Mouse (Mus musculus): ENCODE measurements around the gene Top2a.
A peak's percentile ranks its signal among the peaks of the same experiment; 100 is the strongest.

The Top2a gene

DNA sequence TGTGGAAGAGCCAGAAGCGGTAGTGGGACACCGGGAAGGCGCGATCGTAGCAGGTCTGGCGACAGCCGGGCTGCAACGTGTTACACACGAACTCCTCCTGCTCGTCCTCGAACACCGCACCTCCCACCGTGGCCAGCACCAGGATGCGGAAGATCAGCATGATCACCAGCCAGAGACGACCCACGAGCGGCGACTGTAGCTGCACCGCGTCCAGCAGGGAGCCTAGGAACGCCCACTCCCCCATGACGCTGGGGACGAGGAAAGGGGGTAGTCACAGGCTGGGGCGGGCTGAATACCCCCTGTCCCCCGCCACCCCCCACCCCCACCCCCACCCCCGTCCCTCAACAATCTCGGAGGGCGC is 41.2 kb downstream of the Top2a start, which contains the start of gene Gjd3:
Gene Gjd3, minus strand, starts transcription at position 244 of the 361 bp plus-strand sequence.
- no peak for DNase-seq (ENCODE audit: low spot score)

DNA sequence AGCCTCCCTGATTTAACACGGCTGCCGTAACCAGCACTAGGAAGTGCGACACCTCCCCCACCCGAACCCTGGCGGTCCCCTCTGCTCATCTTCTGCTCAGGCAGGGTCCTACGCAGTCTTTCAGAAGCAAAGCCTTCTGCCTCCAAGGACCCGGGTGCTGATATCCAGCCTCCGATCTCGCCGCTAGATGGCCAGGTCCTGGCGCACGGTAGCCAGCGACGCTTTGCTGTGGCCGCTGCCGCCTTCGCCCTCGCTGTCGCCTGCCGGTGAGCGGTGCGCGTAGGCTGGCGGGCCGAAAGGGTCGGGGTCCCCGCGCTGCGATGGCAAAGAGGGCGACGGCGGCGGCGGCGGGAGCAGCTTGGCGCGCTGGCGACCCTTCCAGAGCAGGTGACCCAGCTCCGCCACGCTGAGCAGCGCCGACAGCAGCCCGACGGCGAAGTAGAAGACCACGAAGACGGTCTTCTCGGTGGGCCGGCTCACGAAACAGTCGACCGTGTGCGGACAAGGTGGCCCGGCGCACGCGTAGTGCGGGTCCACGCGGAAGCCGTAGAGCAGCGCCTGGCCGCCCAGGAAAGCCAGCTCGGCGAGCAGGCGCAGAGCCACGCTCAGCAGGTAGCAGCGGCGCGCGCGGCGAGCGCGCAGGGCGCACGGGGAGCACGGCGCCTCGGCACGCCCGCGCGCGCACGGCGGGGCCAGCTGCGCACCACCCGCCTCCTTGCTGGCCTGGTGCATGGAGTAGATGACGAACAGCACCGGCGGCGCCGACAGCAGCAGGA is 41.8 kb downstream of the Top2a start:
- DNase-seq (ENCODE audit: low spot score) = no peak

DNA sequence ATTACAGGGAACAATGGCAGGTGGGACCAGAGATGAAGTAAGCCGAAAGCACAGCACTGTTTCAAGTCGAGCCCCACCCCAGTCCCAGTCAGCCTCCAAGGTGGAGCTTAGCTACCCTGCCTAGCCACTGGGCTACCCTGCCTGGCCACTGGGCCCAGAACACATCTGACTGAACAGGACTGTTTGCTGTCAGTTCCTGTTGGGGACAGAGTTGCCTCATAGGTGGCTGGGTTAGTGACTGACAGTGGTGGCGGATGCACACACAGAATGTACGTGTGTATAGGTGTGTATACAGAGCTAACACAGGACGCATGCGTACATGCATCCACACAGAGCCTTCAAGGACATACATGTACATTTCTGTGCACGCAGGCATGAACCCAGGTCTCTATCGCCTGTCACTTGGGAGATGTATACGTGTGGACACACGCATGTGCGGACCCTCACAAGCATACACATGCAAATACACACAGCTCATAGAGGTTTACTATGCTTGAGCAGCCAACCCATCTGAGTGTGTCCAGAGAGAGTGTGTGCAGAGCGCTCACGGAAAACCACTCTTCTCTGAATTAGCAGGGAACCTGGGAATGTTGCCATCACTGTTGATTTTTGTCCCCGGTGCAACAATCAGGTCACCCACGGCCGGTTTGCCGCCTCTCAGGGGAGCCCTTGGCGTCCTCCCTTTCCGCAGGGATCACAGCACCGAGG is 42.5 kb downstream of the Top2a start:
- DNase-seq (ENCODE audit: low spot score) = no peak

DNA sequence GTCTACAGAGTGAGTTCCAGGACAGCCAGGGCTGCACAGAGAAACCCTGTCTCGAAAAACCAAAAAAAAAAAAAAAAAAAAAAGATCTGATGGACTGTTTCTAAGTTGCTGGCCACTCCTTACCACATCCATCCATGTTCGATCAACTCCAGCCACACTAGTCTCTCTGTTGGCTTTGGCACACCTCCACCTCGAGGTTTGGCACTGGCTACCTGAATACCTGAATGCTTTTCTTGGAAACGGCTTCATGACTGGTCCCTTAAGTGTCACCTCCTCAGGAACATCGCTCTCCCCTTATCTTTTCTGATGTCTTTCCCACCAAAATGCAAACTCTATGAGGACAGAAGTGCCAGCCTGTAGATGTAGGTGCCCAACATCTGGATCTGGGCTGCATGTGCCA is 44.6 kb downstream of the Top2a start:
- no peak for DNase-seq (ENCODE audit: low spot score)

DNA sequence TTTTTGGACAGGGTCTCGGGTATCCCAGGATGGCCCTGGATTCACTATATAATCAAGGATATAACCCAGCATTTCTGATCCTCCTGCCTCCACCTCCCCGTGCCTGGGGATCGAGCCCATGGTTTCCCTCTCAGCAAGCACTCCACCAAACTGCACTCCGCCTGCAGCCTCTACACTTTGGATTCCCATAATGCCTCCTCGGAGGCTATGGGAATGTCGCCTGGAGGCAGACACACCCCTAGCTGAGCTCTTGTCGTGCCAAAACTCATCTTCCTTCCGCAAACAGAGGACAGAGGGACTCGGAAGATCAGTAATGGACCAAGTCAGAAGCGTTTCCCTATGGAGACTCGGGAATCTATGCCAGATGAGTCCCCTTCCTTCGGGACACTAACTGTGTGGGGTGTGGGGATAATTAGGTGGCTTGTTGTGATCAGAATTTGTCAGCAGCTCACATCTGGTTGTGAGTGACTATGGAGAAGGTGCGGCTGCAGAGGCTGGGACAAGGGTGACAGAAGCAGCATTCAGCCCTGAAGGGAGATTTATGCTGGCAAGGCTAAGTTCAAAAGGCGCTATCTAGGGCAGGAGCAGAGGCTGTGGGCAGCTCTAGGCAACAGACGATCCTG is 45.4 kb downstream of the Top2a start:
- DNase-seq (ENCODE audit: low spot score) = no peak

DNA sequence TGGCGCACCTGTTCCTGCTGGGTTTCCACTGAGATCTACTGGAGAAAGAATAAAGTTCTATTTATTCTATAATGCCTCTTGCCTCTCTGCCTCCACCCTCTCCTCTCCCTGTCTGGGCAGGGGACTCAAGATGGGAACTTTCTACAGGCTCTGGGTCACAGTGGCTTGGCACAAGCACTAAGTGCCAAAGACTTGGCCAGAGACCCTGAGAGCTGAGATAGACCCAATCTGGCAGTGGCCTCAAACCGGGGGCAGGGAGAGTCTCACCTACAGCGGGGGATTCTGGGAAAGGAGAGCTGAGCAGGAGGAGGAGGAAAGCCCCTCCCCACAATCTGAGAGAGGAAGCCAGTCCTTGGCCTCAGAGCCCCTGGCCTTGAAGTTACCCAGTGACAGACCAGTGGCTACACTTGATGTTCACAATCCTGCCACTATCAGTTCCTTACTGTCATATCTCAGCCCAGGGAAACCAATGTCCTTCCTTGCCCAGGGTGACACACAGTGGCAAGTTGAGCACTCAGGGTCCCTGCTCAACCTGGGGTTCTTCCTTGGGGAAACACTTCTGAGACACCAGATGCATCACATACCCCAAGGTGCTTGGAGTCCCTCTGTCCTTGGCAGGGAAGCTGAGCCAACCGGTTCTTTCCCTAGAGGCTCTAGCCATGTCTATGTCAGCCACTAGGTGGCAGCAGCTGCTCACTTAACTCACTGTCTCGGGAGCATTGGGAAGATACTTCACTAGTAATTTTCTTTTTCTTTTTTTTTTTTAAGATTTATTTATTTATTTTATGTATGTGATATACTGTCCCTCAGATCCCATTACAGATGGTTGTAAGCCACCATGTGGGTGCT is 48.9 kb downstream of the Top2a start:
- DNase-seq (ENCODE audit: low spot score) = no peak

DNA sequence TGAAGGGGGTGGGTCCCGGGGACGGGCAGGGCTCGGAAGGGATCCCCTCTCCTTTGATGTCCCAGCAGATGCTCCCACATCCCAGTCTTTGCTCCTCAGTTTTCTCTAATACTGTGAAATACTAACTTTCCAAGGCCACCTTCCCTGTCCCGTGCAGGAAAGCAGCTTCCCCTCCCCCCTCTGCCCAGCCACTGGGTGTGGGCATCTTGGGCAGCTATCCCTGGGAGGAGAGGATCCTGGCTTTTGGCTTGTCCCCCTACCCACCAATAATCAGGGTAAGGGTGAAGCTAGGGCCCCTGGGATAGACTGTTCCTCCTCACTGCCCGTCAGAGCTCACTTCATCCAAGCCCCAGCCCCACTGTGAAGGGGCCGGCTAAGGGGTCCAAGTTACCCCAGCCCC is 49.8 kb downstream of the Top2a start:
- no peak for DNase-seq (ENCODE audit: low spot score)

DNA sequence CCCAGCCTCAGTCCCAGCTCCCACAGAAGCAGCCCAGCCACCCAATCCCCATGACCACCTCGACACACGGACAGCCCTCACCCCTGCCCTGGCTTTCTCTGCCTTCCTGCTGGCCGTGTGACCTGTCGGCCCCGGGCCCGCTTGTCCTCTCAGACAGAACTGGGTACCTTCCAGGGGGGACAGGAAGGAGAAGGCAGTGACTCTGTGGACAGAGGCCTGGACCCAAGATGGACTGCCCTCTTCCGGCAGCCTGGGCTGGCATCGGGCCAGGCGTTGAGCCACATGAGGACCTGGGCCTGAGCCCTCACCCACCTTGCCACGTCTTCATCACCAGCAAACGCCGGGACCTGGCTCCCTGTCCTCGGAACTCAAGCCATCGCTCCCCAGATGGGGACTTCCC is 50.4 kb downstream of the Top2a start:
- no peak for DNase-seq (ENCODE audit: low spot score)

DNA sequence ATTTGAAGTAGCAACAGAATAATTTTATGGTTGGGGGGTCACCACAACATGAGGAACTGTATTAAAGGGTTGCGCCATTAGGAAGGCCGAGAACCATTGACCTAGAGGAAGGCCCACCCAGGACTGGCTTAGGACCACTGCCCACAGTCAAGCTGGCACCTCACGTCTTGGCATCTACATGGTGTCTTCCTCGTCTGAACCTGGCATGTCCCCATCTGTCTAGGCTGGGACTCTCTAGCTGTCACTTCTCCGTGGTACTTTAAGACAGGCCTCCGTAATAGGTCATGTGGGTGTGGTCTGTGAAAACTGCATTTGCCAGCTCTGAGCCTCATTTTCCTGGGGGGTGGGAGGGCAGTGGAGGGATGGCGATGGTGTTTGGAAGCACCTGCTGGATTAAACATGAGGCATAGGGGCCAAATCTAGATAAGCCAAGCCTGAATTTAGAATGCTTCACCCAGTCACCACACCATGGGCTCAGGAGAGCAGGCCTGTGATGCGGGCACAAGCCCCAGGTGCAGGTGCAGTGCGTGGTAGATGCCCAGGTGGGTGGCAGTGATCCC is 51.1 kb downstream of the Top2a start:
- DNase-seq (ENCODE audit: low spot score) = no peak

DNA sequence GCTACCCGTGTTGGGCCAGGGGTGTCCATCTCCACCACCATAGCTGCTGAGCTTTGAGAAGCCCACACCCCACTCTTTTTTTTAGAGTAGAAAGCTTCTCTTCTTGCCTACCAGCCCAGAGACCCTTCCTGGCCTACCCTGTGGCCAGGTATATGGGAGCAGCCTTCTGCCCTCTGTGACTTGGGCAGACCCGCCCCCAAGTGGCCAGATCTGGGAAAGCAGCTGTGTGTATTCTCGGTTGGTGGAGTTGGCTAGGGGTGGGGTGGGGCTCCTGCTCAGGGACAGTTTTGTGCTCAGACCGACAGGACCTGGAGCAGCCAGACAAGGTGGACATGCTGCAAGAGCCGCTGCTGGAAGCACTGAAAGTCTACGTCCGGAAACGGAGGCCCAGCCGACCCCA is 51.8 kb downstream of the Top2a start:
- no peak for DNase-seq (ENCODE audit: low spot score)

DNA sequence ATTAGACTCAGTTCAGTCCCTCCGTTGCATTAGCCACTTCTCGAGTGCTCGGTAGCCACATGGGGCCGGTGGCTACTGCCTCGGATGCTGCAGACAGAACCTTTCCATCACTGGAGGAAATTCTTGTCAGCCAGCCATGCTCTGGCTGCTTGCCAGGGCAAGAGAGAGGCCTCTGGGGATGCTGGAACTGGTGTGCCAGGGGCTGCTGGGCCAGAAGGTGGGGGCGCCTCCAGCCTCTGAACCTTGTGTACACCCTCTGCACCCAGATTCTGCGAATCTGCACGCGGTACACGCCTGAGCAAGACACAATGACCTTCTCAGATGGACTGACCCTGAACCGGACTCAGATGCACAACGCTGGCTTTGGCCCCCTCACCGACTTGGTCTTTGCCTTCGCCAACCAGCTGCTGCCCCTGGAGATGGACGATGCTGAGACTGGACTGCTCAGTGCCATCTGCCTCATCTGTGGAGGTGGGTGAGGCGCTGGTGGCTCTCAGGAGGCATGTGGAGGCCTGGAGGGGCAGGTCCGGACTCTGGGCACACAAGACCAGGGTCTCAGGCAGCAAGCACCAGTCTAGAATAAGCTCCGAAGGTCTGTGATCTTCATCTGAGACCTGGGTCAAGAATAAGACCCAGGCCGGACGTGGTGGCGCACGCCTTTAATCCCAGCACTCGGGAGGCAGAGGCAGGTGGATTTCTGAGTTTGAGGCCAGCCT is 52.5 kb downstream of the Top2a start:
- DNase-seq (ENCODE audit: low spot score) = no peak

DNA sequence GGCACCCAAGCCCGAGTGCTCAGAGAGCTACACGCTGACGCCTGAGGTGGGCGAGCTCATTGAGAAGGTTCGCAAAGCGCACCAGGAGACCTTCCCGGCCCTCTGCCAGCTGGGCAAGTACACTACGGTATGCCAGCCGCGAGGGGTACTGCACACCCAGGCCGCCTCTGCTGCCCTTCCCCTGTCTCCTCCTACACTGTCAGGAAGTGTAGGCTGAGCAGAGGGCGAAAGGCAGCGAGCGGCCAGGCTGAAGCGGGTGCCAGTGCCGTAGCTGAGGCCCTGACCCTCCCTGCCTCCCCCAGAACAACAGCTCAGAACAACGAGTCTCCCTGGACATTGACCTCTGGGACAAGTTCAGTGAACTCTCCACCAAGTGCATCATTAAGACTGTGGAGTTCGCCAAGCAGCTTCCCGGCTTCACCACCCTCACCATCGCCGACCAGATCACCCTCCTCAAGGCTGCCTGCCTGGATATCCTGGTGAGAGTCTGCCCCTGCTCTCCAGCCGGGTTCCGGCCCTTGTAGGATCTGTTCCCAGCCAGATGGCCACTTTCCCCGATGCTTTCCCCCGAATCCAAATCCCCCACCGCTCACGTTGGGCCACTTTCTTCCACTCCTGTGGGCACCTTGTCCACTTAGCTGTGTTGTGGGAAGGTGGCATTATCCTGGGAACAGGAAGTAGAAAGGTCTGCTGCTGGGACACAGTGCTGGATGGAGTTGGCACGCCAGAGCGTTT is 53.6 kb downstream of the Top2a start:
- no peak for DNase-seq (ENCODE audit: low spot score)

DNA sequence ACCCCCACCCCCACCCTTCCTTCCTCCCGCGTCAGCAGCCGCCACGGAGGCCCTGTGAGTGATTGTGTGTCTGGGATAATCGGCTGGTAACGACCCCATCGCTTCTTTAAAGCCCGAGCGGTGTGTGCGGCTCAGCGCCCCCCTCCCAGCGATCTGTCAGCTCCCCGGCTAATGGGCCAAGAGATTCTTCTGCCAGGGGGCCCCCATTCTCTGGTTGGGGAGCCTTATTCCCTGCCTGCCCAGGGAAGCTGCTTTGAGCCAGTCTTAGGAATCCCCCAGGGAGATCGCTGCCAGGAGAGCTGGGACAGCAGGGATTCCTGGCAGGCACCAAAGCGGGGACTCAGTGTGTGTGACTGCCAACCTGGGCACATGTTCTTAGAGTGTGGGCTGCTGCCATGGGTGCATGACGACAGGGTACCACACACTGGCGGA is 54.5 kb downstream of the Top2a start:
- no peak for DNase-seq (ENCODE audit: low spot score)

DNA sequence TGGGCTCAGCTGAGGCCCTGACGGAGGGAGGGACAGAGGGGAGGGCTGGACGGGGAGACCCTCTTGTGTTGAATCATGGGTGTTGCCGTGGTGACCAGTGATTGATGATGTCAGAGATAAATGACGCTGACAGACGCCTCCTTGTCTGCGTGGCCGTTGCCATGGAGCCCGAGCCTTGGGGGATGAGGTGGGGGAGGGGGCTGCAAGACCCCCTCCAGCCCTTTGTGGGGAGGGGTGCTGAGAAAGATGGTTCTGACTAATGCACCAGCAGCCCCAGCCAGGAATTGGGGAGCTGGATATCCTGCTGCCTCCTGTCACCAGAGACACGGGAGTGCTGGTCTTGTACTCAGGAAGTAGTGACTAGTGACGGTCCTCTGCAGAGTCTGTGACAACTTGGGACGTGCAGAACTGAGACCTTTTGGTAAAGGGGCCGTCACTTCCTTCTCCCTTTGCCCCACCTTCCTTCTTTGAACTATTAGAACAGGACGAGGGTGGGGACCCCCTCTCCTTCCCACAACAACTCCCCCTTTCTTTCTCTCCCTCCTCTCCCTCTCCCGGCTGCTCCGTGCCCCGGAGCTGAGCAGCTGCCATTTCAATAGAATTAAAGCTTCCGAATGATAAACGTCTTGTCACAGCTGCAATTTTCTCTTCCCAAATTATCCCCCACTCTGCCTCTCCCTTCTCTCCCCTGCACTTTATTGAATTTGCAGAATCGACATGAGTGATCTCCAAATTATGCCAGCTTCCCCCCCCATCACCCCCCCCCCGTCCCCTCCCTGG is 55.1 kb downstream of the Top2a start:
- DNase-seq (ENCODE audit: low spot score) = no peak

DNA sequence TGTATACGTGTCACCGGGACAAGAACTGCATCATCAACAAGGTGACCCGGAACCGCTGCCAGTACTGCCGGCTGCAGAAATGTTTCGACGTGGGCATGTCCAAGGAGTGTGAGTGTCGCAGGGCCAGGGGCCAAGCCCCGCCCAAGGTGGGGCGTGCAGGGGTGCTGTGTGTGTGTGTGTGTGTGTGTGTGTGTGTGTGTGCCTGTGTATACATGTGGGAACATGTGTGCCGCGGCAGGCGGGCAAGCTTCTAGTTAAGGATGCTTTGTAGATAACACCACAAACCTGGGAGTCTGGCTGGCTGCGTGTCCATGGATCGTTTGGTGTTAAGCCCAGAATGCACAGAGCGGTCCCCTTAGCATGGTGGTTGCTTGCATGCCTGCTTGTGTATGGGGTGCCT is 55.9 kb downstream of the Top2a start:
- no peak for DNase-seq (ENCODE audit: low spot score)

DNA sequence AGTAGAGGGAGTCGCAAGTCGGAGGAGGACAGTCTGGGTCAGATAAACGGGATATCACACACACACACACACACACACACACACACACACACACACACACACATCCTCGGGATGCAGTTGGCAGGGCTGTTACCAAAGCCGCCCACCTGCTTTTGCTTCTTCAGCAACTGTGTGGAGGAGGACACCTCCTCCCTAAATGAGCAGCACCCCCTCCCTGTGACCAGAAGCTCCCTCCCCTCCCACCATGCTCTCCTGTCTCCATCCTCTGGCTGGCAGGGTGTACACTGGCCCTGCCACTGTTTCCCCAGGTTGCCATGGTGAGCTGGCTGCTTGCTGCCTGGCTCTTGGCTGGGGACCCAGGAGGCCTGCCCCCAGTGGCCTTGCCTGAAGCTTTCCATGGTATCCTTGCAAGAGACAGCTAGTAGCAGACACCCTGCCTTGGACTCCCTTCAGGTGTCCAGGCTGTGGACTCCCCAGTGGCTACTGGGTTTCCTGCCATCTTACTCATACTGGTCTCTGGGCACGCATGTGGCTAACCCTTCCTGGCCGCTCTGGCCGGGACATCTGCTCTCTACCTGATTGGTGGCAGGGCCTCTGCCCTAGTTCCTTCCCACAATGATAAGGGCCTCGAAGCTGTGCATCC is 57.4 kb downstream of the Top2a start:
- DNase-seq (ENCODE audit: low spot score) = peak; percentile 90

DNA sequence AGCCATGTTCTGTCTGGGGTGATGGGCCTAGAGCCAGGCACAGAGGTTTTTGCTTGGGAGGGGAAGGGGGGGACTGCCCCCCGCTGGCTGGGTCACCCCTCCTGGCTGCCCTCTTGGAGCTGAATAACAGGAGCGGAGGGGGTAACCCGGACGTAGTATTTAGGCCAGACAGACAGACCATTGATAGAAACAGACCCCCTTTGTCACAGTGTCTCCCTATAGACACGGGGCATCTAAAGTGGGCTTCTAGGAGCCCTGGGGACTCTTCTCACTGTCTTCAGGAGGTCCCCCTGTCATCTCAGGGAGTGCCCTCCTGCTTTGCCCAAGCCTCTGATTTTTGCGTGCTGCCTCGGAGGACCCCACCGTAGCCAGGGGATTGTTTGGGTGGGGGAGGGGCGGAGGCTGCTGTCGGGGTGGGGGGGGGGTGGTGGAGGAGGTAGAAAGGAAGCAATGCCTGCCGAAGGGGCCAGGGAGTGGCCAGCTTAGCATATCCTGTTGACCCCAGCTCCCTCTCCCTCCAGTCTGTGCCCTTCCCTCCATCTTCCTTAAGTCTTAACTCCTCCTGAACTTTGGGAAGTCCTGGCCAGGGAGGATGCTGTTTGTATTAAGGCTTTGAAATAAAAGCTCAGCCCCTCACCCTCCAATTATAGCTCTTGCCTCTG is 58.4 kb downstream of the Top2a start:
- DNase-seq (ENCODE audit: low spot score) = no peak

DNA sequence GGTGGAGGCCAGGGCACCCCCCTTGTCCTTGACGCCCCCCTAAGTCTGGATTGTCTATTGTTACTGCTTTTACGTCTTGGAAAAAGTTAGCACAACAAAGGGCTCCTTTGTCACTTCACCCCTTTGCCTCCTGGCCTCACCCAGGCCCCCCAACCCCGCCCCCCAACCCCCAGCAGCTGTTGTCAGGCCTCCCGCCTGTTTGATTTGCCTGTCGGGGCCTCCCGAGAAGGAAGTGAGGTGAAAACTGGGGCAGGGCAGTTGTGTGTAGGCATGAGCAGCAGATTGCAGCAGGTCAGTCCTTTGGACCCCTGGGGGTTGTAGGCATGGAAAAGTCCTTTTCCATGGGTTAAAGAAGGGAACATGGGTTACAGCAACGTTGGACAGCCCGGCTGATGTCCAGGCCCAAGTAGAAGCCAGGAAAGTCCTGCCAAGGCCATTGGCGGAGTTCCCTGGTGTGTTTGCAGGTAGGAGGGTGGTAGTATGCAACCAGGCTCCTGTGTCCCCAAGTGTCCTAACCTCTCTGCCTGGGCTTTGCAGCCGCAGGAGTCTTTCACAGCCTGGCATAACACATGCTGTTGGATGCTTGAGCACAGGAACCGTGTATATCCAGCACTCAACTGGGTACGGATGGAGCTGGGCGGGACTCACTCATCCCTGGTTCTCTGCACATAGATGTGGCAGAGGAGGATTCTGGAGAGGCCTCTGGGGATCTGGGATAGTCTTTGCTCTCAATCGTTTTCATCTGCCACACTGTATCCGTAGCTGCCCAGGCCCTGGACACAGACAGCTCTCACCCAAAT is 59.2 kb downstream of the Top2a start:
- no peak for DNase-seq (ENCODE audit: low spot score)
